Mouse (Mus musculus): ENCODE results near the gene Tnfsfm13.
"Not testable (repeated sequence)": the region's sequence is repeated elsewhere in the genome, so short reads cannot be mapped to it uniquely, and the experiment has no call there.

Tnfsfm13 gene

DNA sequence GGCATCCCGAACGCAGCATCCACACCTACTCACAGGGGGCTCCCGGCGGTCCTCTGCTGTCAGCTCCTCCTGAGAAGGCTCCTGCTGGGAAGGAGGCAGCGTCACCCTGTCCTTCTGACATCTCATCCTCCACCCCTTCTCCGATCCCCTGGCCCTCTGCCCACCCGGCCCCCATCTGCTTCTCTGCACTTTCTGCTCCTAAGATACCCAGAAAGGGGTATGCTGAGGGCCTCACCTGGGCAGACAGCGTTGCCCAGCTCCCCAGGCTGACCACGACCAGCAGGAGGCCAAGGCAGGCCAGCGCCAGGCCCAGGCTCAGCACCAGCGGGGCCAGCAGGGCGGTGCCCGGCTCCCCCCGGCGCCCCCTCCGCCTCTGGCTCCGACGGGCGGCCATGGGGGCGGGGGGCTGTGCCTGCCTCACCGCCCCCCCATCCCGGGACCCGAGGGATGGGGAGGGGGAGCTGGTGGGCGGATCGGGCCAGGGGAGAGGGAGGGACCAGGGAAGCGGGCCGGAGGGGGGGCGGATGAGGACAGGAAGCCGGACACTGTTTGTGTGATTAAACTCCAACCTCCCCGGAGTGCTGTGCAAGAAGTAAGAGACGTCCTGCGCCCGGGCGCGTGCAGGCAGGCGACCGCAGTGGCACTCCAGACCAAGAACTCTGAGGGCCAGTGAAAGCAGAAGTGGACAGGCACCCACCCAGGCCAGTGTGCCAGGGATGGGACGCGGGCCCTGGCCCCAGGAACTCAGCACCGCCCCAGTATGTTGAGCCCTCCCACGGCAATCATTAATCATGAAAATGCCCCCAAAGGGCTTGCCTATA lies at the start of gene Tnfsfm13, which contains the start of gene Tnfsf12:
Gene Tnfsfm13, minus strand, starts transcription at position 738 of the 821 bp plus-strand sequence.
Gene Tnfsf12, minus strand, starts transcription at position 489 of the 821 bp plus-strand sequence.
- DNase-seq (ENCODE audit: low spot score in 2 of 2) = peak; percentile 63 to 79

GRCm38 (mm10) chr11:69731408-69731807 lies 35.5 kb upstream of the Tnfsfm13 start:
- not testable (repeated sequence) for DNase-seq (ENCODE audit: low spot score in 2 of 2)

GRCm38 (mm10) chr11:69729063-69729462 lies 33.2 kb upstream of the Tnfsfm13 start:
- peak; percentile 62 to 73 for DNase-seq (ENCODE audit: low spot score in 2 of 2)

GRCm38 (mm10) chr11:69725951-69726350 lies 30.1 kb upstream of the Tnfsfm13 start:
- DNase-seq (ENCODE audit: low spot score in 2 of 2) = no peak

DNA sequence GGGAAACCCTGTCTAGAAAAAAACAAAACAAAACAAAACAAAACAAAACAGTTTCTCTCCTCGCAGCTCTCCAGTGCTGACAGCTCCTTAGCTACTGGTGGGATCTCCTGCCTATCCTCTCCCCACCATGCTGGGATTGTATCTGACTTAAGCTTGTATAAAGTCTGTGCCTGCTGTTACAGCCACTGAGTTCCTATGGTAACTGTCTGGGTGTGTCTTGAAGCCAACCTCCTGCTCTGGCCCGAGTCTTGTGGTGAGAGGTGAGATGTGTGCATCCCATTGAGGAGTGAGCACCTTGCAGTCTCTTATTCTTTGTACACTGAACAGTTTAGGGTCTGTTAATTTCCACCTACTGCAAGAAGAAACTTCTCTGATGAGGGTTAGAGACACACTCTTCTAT lies 27.2 kb upstream of the Tnfsfm13 start:
- DNase-seq (ENCODE audit: low spot score in 2 of 2) = no peak

GRCm38 (mm10) chr11:69720852-69721251 lies 25.0 kb upstream of the Tnfsfm13 start:
- no peak for DNase-seq (ENCODE audit: low spot score in 2 of 2)

DNA sequence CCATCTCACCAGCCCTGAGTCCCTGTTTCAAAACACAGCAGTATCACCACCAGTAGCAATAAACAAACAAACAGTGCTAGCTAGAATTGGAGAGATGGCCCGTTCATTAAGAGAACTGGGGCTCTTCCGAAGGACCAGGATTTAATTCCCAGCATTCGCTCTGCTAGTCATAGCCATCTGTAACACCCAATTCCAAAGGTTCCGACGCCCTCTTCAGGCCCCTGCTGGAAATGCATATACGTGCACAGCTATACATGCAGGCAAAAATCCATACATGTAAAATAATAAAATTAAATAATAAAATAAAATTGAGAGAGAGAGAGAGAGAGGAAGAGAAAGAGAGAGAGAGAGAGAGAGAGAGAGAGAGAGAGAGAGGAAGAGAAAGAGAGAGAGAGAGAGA lies 23.5 kb upstream of the Tnfsfm13 start:
- no peak for DNase-seq (ENCODE audit: low spot score in 2 of 2)

DNA sequence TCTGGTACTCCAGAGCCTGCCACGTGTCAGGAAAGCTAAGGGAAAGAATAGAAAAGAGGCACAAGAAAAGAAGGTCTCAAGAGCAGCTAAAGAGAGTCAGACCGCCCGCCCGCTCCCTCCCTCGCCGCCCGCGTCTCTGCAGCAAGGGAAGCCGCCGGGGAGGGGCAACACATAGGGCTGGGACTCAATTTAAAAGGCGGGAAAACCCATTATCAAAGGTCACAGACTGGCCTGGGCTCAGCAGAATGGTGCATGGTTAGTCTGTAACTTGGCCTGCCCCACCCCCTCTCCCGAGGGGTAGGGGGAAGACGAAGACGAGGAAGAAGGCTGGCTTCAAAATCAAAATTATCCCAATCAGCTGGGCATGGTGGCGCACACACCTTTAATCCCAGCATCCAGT lies 22.8 kb upstream of the Tnfsfm13 start:
- no peak for DNase-seq (ENCODE audit: low spot score in 2 of 2)

GRCm38 (mm10) chr11:69716953-69717352 lies 21.1 kb upstream of the Tnfsfm13 start:
- DNase-seq (ENCODE audit: low spot score in 2 of 2) = no peak

- DNase-seq (ENCODE audit: low spot score in 2 of 2) = no peak
Observed at GRCm38 (mm10) chr11:69715929-69716328, 20.0 kb upstream of the Tnfsfm13 start.

DNA sequence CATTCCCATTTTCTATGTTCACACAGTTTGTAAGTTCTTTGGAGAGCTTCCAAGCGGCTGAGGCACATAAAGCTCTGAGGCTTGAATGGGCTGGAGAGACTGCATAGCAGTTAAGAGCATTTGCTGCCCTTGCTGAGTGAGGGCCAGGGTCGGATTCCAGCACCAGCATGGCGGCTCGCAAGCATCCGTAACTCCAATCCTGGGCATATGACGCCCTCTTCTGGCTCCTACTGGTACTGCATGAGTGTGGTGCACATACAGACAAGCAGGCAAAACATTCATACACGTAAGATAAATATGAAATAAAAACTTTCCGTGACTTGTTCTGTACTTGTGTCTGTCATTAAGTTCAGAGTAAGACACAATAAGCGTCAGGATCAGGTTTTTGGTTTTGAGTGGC lies 19.6 kb upstream of the Tnfsfm13 start:
- DNase-seq (ENCODE audit: low spot score in 2 of 2) = peak; percentile 35 to 39

- DNase-seq (ENCODE audit: low spot score in 2 of 2) = no peak
Observed at GRCm38 (mm10) chr11:69714636-69715329, 18.9 kb upstream of the Tnfsfm13 start.

GRCm38 (mm10) chr11:69712954-69713672 lies 17.2 kb upstream of the Tnfsfm13 start:
- no peak for DNase-seq (ENCODE audit: low spot score in 2 of 2)

- DNase-seq (ENCODE audit: low spot score in 2 of 2) = no peak
Observed at GRCm38 (mm10) chr11:69711082-69711481, 15.2 kb upstream of the Tnfsfm13 start.

DNA sequence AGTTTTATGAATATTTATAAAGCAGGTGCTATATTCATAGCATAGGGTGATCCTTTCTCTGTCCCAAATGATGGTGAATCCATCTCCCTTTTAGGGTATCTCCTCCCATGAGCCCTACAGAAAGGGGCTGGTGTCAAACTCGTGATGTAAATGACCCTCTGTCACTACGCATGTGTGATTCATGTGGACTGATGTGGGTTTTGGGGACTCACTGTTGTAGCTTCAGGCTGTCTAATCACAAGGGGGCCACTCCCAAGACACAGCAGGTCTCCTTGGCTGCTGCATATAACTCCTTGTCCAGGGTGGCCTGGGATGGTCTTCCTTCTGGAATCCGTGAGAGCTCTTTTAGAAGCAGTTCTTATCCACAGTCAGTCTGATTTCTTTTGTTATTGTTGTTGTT lies 14.6 kb upstream of the Tnfsfm13 start:
- no peak for DNase-seq (ENCODE audit: low spot score in 2 of 2)

GRCm38 (mm10) chr11:69709554-69710446 lies 13.9 kb upstream of the Tnfsfm13 start:
- DNase-seq (ENCODE audit: low spot score in 2 of 2) = no peak

DNA sequence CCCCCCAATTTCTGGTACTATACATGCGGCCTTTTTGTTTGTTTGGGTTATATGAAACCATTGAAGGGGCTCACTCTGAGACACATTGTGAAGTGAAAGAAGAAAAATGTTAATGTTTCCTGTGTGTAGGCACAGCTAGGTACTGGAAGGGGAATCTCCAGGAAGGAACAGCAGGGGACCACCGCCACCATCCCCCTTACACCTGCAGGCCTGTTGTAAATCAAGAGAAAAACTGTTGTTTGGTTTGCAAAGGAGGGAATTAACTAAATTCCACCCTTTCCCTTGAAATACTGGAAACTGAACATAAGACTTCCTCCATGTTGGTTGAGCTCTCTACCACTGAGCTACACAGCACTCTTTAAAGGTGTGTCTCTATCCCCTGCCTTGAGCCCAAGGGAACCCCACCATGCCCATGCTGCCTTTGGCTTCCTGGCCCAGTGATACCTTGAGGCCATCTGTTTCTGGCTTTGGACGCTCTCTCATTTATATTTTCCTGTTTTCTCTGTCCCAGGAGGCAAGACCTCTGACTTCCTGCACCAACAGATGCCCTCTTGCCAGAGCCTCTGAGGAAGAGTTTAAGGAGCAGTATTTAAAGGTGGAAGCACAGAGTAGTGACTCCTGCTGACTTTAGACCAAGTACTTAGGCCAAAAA lies 12.8 kb upstream of the Tnfsfm13 start:
- DNase-seq (ENCODE audit: low spot score in 2 of 2) = no peak

DNA sequence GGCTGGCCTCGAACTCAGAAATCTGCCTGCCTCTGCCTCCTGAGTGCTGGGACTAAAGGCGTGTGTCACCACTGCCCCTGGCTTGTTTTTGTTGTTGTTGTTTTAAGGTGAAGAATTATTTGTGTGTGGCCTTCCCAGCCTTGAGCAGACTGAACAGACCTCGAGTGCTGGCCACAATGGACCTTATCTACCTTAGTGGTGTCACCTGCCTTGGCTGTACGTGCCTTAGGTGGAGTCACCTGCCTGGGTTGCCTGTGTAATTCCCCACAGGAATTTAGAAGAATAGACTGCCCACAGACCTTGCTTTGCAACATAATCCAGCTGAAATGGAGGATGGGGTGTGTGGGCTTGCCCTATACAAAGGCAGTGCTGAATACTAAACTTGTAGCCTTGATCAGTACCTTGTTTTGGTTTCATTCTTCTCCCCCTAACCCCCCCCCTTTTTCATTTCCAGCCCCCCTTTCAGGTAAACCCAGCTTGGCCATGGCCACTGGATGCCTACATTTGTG lies 12.0 kb upstream of the Tnfsfm13 start:
- DNase-seq (ENCODE audit: low spot score in 2 of 2) = no peak

GRCm38 (mm10) chr11:69707480-69707847 lies 11.6 kb upstream of the Tnfsfm13 start:
- no peak for DNase-seq (ENCODE audit: low spot score in 2 of 2)

DNA sequence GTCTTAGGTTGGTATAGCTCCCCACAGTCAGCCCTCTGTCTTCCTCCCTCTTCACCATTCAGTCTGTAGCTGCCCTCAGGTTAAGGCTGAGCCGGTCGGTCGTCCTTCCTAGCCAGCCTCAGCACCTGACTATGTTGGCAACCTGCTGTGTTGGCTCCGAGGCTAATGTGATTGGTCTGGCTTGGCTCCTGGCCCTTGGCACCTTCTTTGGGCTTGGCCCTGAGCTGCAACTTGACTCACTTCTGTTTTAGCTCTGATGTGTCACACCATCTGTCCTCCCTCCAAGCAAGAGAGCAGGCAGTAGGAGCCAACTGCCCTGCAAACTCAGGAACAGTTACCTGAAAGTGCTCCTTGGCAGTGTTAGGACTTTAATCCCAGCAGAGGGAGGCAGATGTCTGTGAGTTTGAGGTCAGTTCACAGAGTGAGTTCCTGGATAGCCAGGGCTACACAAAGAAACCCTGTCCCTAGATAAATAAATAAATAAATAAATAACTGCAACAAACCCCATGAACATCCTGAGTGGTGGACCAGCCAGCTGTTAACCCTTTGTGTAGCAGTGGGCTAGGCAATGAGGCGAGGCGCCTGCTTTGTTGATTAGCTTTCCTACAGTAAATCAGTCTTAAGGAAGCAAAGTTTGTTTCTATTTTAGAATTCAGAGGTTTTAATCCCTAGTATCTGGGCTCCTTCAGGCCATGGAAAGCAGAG lies 11.0 kb upstream of the Tnfsfm13 start:
- DNase-seq (ENCODE audit: low spot score in 2 of 2) = no peak
